Mouse (Mus musculus) urinary bladder, postnatal 4 days (tissue): ENCODE measurements around the gene Fam13a.

Experiments
- DNase-seq, 2 experiments: peaks; one replicate each; pipeline ENCODE4 v3.0.0; 2021 to 2022; ENCODE audit warnings: low spot score in 2 of 2

The Fam13a gene

DNA sequence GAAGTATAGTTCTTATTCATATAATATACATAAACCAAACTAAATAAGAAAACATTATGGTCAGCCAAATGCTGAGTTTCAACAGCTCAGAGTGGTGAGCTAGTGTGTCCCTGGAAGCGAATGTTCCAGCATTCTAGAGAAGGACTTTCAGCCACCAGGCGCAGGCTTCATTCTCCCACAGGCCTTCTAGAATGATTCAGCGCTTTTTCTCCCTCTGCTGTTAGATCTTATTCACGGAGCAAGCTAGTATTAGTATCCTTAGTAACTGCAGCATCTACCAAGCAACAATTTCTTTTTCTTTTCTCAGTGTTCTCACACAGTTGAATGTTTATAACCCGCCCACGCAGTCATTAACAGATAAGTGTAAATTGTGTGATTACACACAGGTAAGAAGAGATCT, 142.1 kb downstream of the Fam13a start:
- no peak for DNase-seq
